Comparison of ENCODE assay signal across 8 mouse cellular contexts in the genomic region with DNA sequence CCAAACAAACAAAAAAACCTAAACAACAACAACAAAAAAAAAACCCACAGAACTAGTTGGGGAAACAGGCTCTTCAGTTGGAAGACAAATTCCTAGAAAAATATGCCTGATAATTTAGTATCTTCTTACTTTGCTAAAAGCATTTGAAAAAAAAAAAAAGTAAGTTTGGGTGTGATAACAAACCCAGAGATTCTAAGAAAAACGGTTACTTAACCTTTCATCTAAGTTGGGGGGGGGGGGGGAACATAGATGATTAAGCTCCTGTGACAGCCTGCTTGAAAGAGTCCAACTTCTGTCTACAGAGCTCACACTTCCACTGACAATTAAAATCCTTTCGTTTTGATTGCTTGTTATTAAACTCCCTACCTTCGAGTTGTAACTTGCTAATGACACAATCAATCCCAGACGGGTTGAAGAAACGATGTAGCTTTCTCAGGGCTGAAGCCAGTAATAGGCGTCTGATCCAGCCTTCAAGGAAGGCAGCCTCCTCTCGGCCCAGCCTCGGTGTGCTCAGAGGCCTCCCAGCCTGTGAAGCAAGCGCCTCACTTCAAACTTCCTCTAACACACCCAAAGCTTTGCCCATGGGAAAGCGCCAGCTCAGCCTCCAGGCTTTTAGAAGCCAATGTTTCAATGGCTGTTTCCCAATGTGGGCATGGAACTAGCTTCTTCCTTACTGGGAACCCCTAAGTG. TPM values are rescaled to one million over a fixed set of nuclear protein-coding genes. Genes with fewer than 3 reads are reported as not detected.
A peak's percentile ranks its signal among the peaks of the same experiment; 100 is the strongest.
DNase-seq lines count a peak whose midpoint lies in the region; ATAC-seq and TF ChIP-seq lines count a peak whose summit lies in the region.

No protein-coding gene starts in this region.

- 5% methylated on average over 10 of the region's 10 CpGs for WGBS in bone marrow, adult 2 months
- WGBS in hindbrain, embryonic 14.5 days: 23% methylated on average over 10 of the region's 10 CpGs

- peak; percentile 60 for DNase-seq in gastrocnemius, adult 2 months
- DNase-seq in gastrocnemius, postnatal 4 days (ENCODE audit: low spot score in 2 of 2): no peak
- no peak for DNase-seq in hindbrain, embryonic 14.5 days (ENCODE audit: low spot score)
- DNase-seq in lung, postnatal 4 days: peak; percentile 52 to 54
- no peak for DNase-seq in left cerebral cortex, postnatal 36 days (ENCODE audit: low spot score in 2 of 2)
- no peak for DNase-seq in left cerebral cortex, adult 18-20 months (ENCODE audit: low spot score in 2 of 2)

- H3K9ac ChIP-seq in hindbrain, embryonic 14.5 days: no peak overlapping the region

- no peak overlapping the region; the same call in 1 of the 2 replicates for H3K4me3 ChIP-seq in gastrocnemius, adult 2 months
- no peak overlapping the region for H3K4me3 ChIP-seq in bone marrow, adult 2 months (replicated peaks; ENCODE audit: control insufficient read depth, low read depth, low read length)
- no peak overlapping the region for H3K4me3 ChIP-seq in hindbrain, embryonic 14.5 days (replicated peaks; ENCODE audit: low read length)

- H3K36me3 ChIP-seq in hindbrain, embryonic 14.5 days (replicated peaks; ENCODE audit: control insufficient read depth, insufficient read depth): peaks cover 13% of the 10 kb centered on the region

- no peak overlapping the region for H3K4me2 ChIP-seq in hindbrain, embryonic 14.5 days (replicated peaks)

- no peak for ATAC-seq in hindbrain, embryonic 14.5 days (ENCODE audit: low FRiP score)
- ATAC-seq in erythroid progenitor cell, adult 5-6 weeks (replicated peaks; ENCODE audit: low FRiP score, poor library complexity, severe bottlenecking): no peak

- no peak for TF ChIP-seq POLR2A in bone marrow, adult 2 months (IDR thresholded peaks at IDR 0.05; ENCODE audit: borderline replicate concordance, control insufficient read depth, low read depth, low read length)

- no peaks in the 10 kb centered on the region for H3K27me3 ChIP-seq in hindbrain, embryonic 14.5 days (ENCODE audit: control insufficient read depth, insufficient read depth, low read length)

- peak overlapping the region; percentile 86 for H3K27ac ChIP-seq in gastrocnemius, adult 2 months
- H3K27ac ChIP-seq in bone marrow, adult 2 months (ENCODE audit: control insufficient read depth, insufficient read depth, low read depth, low read length, poor library complexity): peak overlapping the region; percentile 16; the same call in 1 of the 2 replicates
- peak overlapping the region; percentile 11; the same call in 1 of the 2 replicates for H3K27ac ChIP-seq in hindbrain, embryonic 14.5 days

- intact Hi-C loops in gastrocnemius, adult 2 months (cut with DNase I): no loop called here
- intact Hi-C loops in left cerebral cortex, postnatal 36 days (cut with DNase I): no loop called here

- H3K4me1 ChIP-seq in bone marrow, adult 2 months (ENCODE audit: control insufficient read depth, insufficient read depth, low read length): no peaks in the 10 kb centered on the region
- H3K4me1 ChIP-seq in hindbrain, embryonic 14.5 days (replicated peaks; ENCODE audit: control insufficient read depth, insufficient read depth, low read length): peaks cover 35% of the 10 kb centered on the region

- H3K9me3 ChIP-seq in hindbrain, embryonic 14.5 days (ENCODE audit: control insufficient read depth, low read length): no peaks in the 10 kb centered on the region

- TF ChIP-seq CTCF in gastrocnemius, adult 2 months (IDR thresholded peaks at IDR 0.05): no peak
- TF ChIP-seq CTCF in bone marrow, adult 2 months (IDR thresholded peaks at IDR 0.05; ENCODE audit: control insufficient read depth, insufficient read depth, low read length): no peak

RNA-seq across cellular contexts. Expression of gene Irs2, which starts 17.7 kb away (rescaled TPM):
- 10 to 100 TPM; 28.2 to 44.8 TPM for total RNA-seq in gastrocnemius, adult 2 months (2021)
- total RNA-seq in gastrocnemius, postnatal 4 days (2021): 10 to 100 TPM; 15.8 to 16.5 TPM
- polyA plus RNA-seq in bone marrow, adult 2 months (2011; ENCODE audit: insufficient read depth, insufficient read length, low replicate concordance, missing spikeins): 4.1 and 10.5 TPM in 2 replicates
- 5.4 and 5.8 TPM in 2 replicates for polyA plus RNA-seq in hindbrain, embryonic 14.5 days (2014; fragmentation: Nextera tagmentation; extraction: Ambion mirVana)
- total RNA-seq in erythroid progenitor cell, adult 5-6 weeks (2015; ENCODE audit: low replicate concordance): 13.4 and 14.1 TPM in 2 replicates
- total RNA-seq in erythroid progenitor cell, adult 5-6 weeks (2017; ENCODE audit: low replicate concordance): 6.8 and 9.2 TPM in 2 replicates
- 10 to 100 TPM; 49.7 to 66.6 TPM for total RNA-seq in left cerebral cortex, postnatal 36 days (2021)
- total RNA-seq in left cerebral cortex, adult 18-20 months (2021): 10 to 100 TPM; 64.4 to 93.4 TPM

Comparison
In these comparisons a context has a peak if more than half of its experiments do, and no peak if none do; other contexts are left out.
1. DNase-seq: peak in gastrocnemius, adult 2 months (single experiment) and lung, postnatal 4 days (2 of 2); none in gastrocnemius, postnatal 4 days (0 of 2), hindbrain, embryonic 14.5 days (single experiment), left cerebral cortex, postnatal 36 days (0 of 2) and left cerebral cortex, adult 18-20 months (0 of 2).
2. H3K27ac ChIP-seq: peak in every context shown above with its lines; median percentile 86 in gastrocnemius, adult 2 months; 16 in bone marrow, adult 2 months; 11 in hindbrain, embryonic 14.5 days.